Mouse (Mus musculus) heart, postnatal 0 days (tissue): ENCODE data around the gene Cxcl17. TPM values are rescaled to one million over a fixed set of nuclear protein-coding genes. Genes with fewer than 3 reads are reported as not detected.

ENCODE experiments used
- ATAC-seq: fragments of 200-750 bp; cut with Nextera tagmentation; 2 replicates; pipeline ENCODE4 v1.8.0; 2017; ENCODE audit warnings: low read depth, moderate number of reproducible peaks, moderate library complexity; ENCODE audit not compliant: insufficient read depth
- DNase-seq: peaks from one replicate; pipeline ENCODE4 v3.0.0-alpha.2; 2016; ENCODE audit warnings: low spot score
- H3K27ac ChIP-seq: fragments of 300-500 bp; sonication (generic); 2 replicates; pipeline ENCODE4 v1.5.1; 2014; ENCODE audit warnings: low read depth, mild to moderate bottlenecking
- H3K27me3 ChIP-seq: fragments of 300-500 bp; sonication (generic); 2 replicates; pipeline ENCODE4 v1.6.1; 2014; ENCODE audit warnings: low read length, mixed read lengths; ENCODE audit not compliant: control insufficient read depth, insufficient read depth
- H3K36me3 ChIP-seq: fragments of 300-500 bp; sonication (generic); replicated peaks from 2 replicates; pipeline ENCODE4 v1.6.1; 2014; ENCODE audit warnings: low read length, mixed read lengths; ENCODE audit not compliant: control insufficient read depth, insufficient read depth
- H3K4me1 ChIP-seq: fragments of 300-500 bp; sonication (generic); 2 replicates; pipeline ENCODE4 v1.6.1; 2014; ENCODE audit warnings: antibody characterized with exemption; ENCODE audit not compliant: control insufficient read depth, insufficient read depth
- H3K4me2 ChIP-seq: fragments of 300-500 bp; sonication (generic); 2 replicates; pipeline ENCODE4 v1.6.1; 2014; ENCODE audit warnings: low read depth, mild to moderate bottlenecking, low read length, moderate library complexity
- H3K4me3 ChIP-seq: fragments of 300-500 bp; sonication (generic); 2 replicates; pipeline ENCODE4 v1.5.1; 2014; ENCODE audit warnings: low read depth, low read length
- H3K9ac ChIP-seq: fragments of 300-500 bp; sonication (generic); replicated peaks from 2 replicates; pipeline ENCODE4 v1.6.1; 2014; ENCODE audit warnings: low read depth, low read length, mixed read lengths
- H3K9me3 ChIP-seq: fragments of 300-500 bp; sonication (generic); replicated peaks from 2 replicates; pipeline ENCODE4 v1.6.1; 2016; ENCODE audit warnings: low read length; ENCODE audit not compliant: control insufficient read depth
- CTCF ChIP-seq: IDR thresholded peaks from 2 replicates; pipeline ENCODE4 v1.5.1; 2016; ENCODE audit warnings: antibody characterized with exemption, control low read depth, low read depth
- EP300 ChIP-seq: IDR thresholded peaks from 2 replicates; pipeline ENCODE4 v1.6.1; 2016; ENCODE audit warnings: antibody characterized with exemption, low read depth
- WGBS: fragments of 180-500 bp; shearing (Covaris S2); extraction: QIAGEN DNeasy Blood & Tissue Kit; methylation state at CpG from one replicate; pipeline ENCODE4 v1.1.7; 2014; 5-methylcytosine and 5-hydroxymethylcytosine counted together
- polyA plus RNA-seq: library from polyadenylated mRNA; unstranded; fragments of >200 nt; fragmentation: Nextera tagmentation; extraction: Ambion mirVana; gene quantifications from 2 replicates; pipeline ENCODE4 v1.2.1, GENCODE M21; 2015
- total RNA-seq: library from RNA; depleted of rRNA; stranded (reverse); fragments of >200 nt; gene quantifications from 2 replicates; pipeline ENCODE4 v1.2.3, GENCODE M21; 2014; ENCODE audit warnings: low replicate concordance; rRNA removed

Gene Cxcl17
- total and polyA plus RNA-seq, 2 experiments from 2014 or later = 0.42 TPM; not detected in 1

DNA sequence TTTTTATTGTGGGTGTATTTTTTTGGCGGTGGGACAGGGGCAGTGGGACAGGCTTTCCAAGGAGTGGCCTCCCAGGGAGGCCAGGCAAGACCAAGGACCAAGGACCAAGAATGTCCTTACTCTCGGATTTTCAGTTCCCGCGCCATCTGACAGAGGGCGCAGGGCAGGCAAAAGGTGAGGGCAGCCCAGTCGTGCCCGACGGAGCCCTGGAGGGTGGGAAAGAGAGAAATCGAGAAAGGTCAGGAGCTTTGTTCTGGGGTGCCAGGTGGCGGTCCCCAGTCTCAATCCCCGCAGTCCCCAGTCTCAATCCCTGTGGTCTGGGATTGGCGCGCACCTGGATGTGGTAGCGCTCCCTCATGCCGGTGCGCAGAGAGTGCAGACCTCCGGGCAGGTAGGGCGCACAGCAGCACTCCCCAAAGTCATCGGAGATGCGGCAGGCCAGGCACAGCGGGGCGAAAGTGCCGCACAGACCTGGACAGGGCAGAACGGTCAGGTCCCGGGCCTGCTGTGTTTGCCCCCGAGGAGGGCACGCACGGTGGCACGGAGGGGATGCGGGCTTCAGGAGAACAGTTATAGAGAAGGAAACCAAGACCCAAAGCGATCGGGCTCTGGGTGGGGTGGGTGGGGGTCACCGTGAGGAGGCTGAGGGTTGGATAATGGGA is 44.9 kb downstream of the Cxcl17 start:
- H3K4me1 ChIP-seq = no peaks in the 10 kb centered on the region
- H3K27ac ChIP-seq = no peak overlapping the region
- no peak overlapping the region for H3K9ac ChIP-seq
- 1% methylated on average over 33 of the region's 33 CpGs for WGBS
- TF ChIP-seq EP300 (no peak), CTCF (peak; percentile 62)
- ATAC-seq (no peak), DNase-seq (no peak)
- peaks cover 40% of the 10 kb centered on the region for H3K27me3 ChIP-seq
- no peak overlapping the region; the same call in 1 of the 2 replicates for H3K4me2 ChIP-seq
- 0 out of 2 replicates have a peak overlapping the region, but pooled peaks have one; percentile 12 for H3K4me3 ChIP-seq
- peaks cover 14% of the 10 kb centered on the region; the same call in 1 of the 2 replicates for H3K36me3 ChIP-seq
- H3K9me3 ChIP-seq = no peaks in the 10 kb centered on the region

DNA sequence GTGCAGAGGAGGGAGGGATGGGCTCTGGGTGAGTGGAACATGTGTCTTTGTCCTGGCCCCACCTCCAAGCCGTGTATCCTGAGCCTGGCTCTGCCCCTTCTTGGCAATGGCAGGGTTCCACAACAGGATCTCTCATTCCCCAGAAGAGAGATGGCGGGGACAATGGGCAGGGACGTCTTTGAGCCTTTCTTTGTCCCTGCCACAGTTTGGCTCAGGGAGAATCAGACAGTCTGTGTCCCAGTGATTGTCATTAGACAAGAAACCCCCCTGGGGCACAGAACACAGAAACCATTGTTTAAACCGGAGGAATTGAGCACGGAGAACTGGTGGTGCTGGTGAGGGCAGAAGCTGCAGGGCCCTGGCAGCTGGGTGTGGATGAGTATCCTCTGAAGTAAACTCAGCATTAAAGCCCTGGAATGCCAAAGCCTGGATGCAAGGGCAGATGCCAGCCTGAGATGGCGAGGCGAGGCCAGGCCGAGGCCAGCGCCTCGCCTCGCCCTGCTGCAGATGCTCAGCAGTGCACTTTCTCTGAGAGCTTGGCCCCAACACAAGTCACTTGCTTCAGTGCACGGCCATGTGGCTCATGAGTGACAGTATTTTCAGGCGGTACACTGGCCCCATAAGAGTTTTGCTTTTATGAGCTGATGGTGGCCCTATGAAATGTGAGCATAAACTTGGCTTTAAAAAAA is 46.6 kb downstream of the Cxcl17 start:
- TF ChIP-seq EP300 (no peak), CTCF (no peak)
- ATAC-seq (no peak), DNase-seq (no peak)
- H3K4me1 ChIP-seq = no peaks in the 10 kb centered on the region
- H3K4me2 ChIP-seq = no peak overlapping the region
- H3K27ac ChIP-seq = no peak overlapping the region
- H3K9ac ChIP-seq = no peak overlapping the region
- peaks cover 40% of the 10 kb centered on the region for H3K27me3 ChIP-seq
- no peaks in the 10 kb centered on the region for H3K9me3 ChIP-seq
- H3K4me3 ChIP-seq = no peak overlapping the region
- 50% methylated on average over 13 of the region's 13 CpGs for WGBS
- peaks cover 15% of the 10 kb centered on the region; the same call in 1 of the 2 replicates for H3K36me3 ChIP-seq

DNA sequence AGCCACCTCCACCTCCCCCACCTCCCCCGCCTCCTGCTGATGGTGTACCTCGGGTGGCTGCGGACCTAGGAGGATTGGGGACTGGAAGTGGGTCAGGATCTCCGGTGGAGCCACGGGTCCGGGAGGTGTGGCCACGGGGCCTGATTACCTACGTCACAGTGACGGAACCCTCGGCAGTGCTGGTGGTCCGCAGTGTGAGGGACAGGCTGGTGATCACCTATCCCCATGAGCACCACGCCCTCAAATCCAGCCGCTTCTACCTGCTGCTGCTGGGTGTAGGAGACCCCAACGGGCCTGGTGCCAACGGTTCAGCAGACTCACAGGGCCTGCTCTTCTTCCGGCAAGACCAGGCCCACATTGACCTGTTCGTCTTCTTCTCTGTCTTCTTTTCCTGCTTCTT is 49.1 kb downstream of the Cxcl17 start:
- DNase-seq (no peak), ATAC-seq (no peak)
- Histone ChIP-seq H3K36me3 (peaks cover 28% of the 10 kb centered on the region; the same call in 1 of the 2 replicates), H3K4me2 (no peak overlapping the region), H3K4me1 (0 out of 2 replicates have a peak, but pooled peaks cover 2% of the 10 kb centered on the region), H3K27ac (no peak overlapping the region), H3K9me3 (no peaks in the 10 kb centered on the region), H3K4me3 (no peak overlapping the region), H3K9ac (no peak overlapping the region), H3K27me3 (peaks cover 23% of the 10 kb centered on the region)
- no peak for TF ChIP-seq CTCF
- no peak for TF ChIP-seq EP300
- WGBS = 90% methylated on average over 17 of the region's 17 CpGs

DNA sequence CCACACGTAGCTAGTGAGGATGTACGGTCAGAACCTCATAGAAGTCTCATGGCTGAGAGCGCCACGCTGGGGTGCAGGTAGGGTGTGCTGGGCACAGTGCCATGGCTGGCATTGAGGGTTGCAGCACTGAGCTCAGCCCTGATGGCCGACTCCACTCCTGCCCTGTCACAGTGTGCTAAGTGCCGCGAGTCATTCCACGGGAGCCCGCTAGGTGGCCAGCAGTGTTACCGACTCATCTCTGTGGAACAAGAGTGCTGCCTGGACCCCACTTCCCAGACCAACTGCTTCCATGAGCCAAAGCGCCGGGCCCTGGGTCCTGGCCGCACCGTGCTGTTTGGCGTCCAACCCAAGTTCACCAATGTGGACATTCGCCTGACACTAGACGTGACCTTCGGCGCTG is 49.5 kb downstream of the Cxcl17 start:
- no peaks in the 10 kb centered on the region for H3K9me3 ChIP-seq
- 0 out of 2 replicates have a peak, but pooled peaks cover 6% of the 10 kb centered on the region for H3K4me1 ChIP-seq
- no peak overlapping the region for H3K9ac ChIP-seq
- H3K4me3 ChIP-seq = no peak overlapping the region
- H3K27me3 ChIP-seq = peaks cover 18% of the 10 kb centered on the region
- TF ChIP-seq EP300 = no peak
- peak; percentile 21; the same call in 1 of the 2 replicates for TF ChIP-seq CTCF
- no peak overlapping the region for H3K27ac ChIP-seq
- no peak for DNase-seq
- H3K4me2 ChIP-seq = no peak overlapping the region
- 83% methylated on average over 19 of the region's 19 CpGs for WGBS
- ATAC-seq = no peak
- H3K36me3 ChIP-seq = peaks cover 28% of the 10 kb centered on the region; the same call in 1 of the 2 replicates

DNA sequence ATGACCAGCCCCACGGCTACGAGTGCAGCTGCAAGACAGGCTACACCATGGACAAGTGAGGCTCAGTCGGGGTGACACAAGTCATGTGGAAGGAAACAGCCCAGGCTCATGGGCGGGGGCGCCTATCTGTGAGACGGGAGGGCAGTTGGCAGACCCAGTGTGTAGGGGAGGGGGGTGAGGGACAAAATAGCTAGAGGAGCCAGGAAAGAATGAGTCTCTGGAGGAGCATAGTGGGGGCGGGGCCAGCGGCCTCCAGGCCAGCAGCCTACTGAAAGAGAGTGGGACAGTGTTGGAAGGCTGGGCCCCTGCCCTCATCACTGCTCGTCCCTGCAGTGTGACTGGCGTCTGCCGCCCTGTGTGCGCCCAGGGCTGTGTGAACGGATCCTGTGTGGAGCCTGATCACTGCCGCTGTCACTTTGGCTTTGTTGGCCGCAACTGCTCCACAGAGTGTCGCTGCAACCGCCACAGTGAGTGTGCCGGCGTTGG is 53.9 kb downstream of the Cxcl17 start:
- ATAC-seq = peak; percentile 68
- Histone ChIP-seq H3K9ac (no peak overlapping the region), H3K4me3 (no peak overlapping the region), H3K27ac (no peak overlapping the region), H3K4me1 (0 out of 2 replicates have a peak, but pooled peaks cover 6% of the 10 kb centered on the region), H3K9me3 (no peaks in the 10 kb centered on the region), H3K4me2 (no peak overlapping the region), H3K36me3 (peaks cover 22% of the 10 kb centered on the region; the same call in 1 of the 2 replicates), H3K27me3 (no peaks in the 10 kb centered on the region)
- WGBS = 61% methylated on average over 19 of the region's 19 CpGs
- peak; percentile 64 for DNase-seq
- TF ChIP-seq EP300 (no peak), CTCF (no peak)

Other genes with a start within 250 kb of the Cxcl17 start
- gene Pou2f2, start 233.2 kb downstream of the Cxcl17 start, total RNA-seq = under 0.01 and 0.15 TPM in 2 replicates
- gene Pou2f2, start 233.2 kb downstream of the Cxcl17 start, polyA plus RNA-seq = 0.25 and 0.26 TPM in 2 replicates
- 20.5 and 33.8 TPM in 2 replicates for gene Dedd2, start 192.3 kb downstream of the Cxcl17 start, total RNA-seq
- 9.5 and 11.0 TPM in 2 replicates for gene Dedd2, start 192.3 kb downstream of the Cxcl17 start, polyA plus RNA-seq
- gene Zfp526, start 191.5 kb downstream of the Cxcl17 start, total RNA-seq = 6.6 and 6.8 TPM in 2 replicates
- 1.2 and 1.4 TPM in 2 replicates for gene Zfp526, start 191.5 kb downstream of the Cxcl17 start, polyA plus RNA-seq
- gene Gsk3a, start 175.0 kb downstream of the Cxcl17 start, total RNA-seq = 62.1 and 64.7 TPM in 2 replicates
- gene Gsk3a, start 175.0 kb downstream of the Cxcl17 start, polyA plus RNA-seq = 5.3 and 5.9 TPM in 2 replicates
- 41.4 and 66.8 TPM in 2 replicates for gene Erf, start 162.1 kb downstream of the Cxcl17 start, total RNA-seq
- 6.5 and 7.0 TPM in 2 replicates for gene Erf, start 162.1 kb downstream of the Cxcl17 start, polyA plus RNA-seq
- 57.2 and 63.0 TPM in 2 replicates for gene Cic, start 145.2 kb downstream of the Cxcl17 start, total RNA-seq
- 15.7 and 16.9 TPM in 2 replicates for gene Cic, start 145.2 kb downstream of the Cxcl17 start, polyA plus RNA-seq
- gene Pafah1b3, start 114.9 kb downstream of the Cxcl17 start, total RNA-seq = 83.9 and 161 TPM in 2 replicates
- 57.3 and 61.5 TPM in 2 replicates for gene Pafah1b3, start 114.9 kb downstream of the Cxcl17 start, polyA plus RNA-seq
- gene Prr19, start 111.5 kb downstream of the Cxcl17 start, total RNA-seq = not detected in 2 replicates
- not detected in 2 replicates for gene Prr19, start 111.5 kb downstream of the Cxcl17 start, polyA plus RNA-seq
- not detected in 2 replicates for gene Tmem145, start 106.8 kb downstream of the Cxcl17 start, total RNA-seq
- gene Tmem145, start 106.8 kb downstream of the Cxcl17 start, polyA plus RNA-seq = not detected in 2 replicates
- 17.7 and 22.5 TPM in 2 replicates for gene Megf8, start 95.7 kb downstream of the Cxcl17 start, total RNA-seq
- gene Megf8, start 95.7 kb downstream of the Cxcl17 start, polyA plus RNA-seq = 4.3 and 4.4 TPM in 2 replicates
- gene Cnfn, start 43.2 kb downstream of the Cxcl17 start, total RNA-seq = not detected in 2 replicates
- gene Cnfn, start 43.2 kb downstream of the Cxcl17 start, polyA plus RNA-seq = not detected in 2 replicates
- gene Lipe, start 14.2 kb downstream of the Cxcl17 start, total RNA-seq = 23.5 and 31.1 TPM in 2 replicates
- 19.3 and 21.5 TPM in 2 replicates for gene Lipe, start 14.2 kb downstream of the Cxcl17 start, polyA plus RNA-seq
- gene Ceacam1, start 64.7 kb upstream of the Cxcl17 start, total RNA-seq = 4.9 and 12.8 TPM in 2 replicates
- 4.7 and 5.5 TPM in 2 replicates for gene Ceacam1, start 64.7 kb upstream of the Cxcl17 start, polyA plus RNA-seq
- not detected in 2 replicates for gene Ceacam2, start 127.0 kb upstream of the Cxcl17 start, total RNA-seq
- gene Ceacam2, start 127.0 kb upstream of the Cxcl17 start, polyA plus RNA-seq = not detected in 2 replicates
- gene Erich4, start 203.0 kb upstream of the Cxcl17 start, total RNA-seq = not detected in 2 replicates
- 0.12 TPM in 1 of 2 replicates, not detected in the other for gene Erich4, start 203.0 kb upstream of the Cxcl17 start, polyA plus RNA-seq
- gene Dmac2, start 206.5 kb upstream of the Cxcl17 start, total RNA-seq = 73.5 and 80.4 TPM in 2 replicates
- gene Dmac2, start 206.5 kb upstream of the Cxcl17 start, polyA plus RNA-seq = 71.3 and 72.2 TPM in 2 replicates
- gene B3gnt8, start 213.8 kb upstream of the Cxcl17 start, total RNA-seq = 9.9 and 11.3 TPM in 2 replicates
- 4.1 and 4.6 TPM in 2 replicates for gene B3gnt8, start 213.8 kb upstream of the Cxcl17 start, polyA plus RNA-seq
- gene Bckdha, start 246.1 kb upstream of the Cxcl17 start, total RNA-seq = 146 and 154 TPM in 2 replicates
- gene Bckdha, start 246.1 kb upstream of the Cxcl17 start, polyA plus RNA-seq = 89.5 and 100 TPM in 2 replicates
- 20.1 and 20.3 TPM in 2 replicates for gene Exosc5, start 246.3 kb upstream of the Cxcl17 start, total RNA-seq
- 27.7 and 28.2 TPM in 2 replicates for gene Exosc5, start 246.3 kb upstream of the Cxcl17 start, polyA plus RNA-seq